Mouse (Mus musculus): ENCODE data around the gene Tmem184b. TPM values are rescaled to one million over a fixed set of nuclear protein-coding genes. Genes with fewer than 3 reads are reported as not detected.
A peak's percentile ranks its signal among the peaks of the same experiment; 100 is the strongest.

Gene Tmem184b
- polyA plus RNA-seq, 1 experiment, result 110 TPM

DNA sequence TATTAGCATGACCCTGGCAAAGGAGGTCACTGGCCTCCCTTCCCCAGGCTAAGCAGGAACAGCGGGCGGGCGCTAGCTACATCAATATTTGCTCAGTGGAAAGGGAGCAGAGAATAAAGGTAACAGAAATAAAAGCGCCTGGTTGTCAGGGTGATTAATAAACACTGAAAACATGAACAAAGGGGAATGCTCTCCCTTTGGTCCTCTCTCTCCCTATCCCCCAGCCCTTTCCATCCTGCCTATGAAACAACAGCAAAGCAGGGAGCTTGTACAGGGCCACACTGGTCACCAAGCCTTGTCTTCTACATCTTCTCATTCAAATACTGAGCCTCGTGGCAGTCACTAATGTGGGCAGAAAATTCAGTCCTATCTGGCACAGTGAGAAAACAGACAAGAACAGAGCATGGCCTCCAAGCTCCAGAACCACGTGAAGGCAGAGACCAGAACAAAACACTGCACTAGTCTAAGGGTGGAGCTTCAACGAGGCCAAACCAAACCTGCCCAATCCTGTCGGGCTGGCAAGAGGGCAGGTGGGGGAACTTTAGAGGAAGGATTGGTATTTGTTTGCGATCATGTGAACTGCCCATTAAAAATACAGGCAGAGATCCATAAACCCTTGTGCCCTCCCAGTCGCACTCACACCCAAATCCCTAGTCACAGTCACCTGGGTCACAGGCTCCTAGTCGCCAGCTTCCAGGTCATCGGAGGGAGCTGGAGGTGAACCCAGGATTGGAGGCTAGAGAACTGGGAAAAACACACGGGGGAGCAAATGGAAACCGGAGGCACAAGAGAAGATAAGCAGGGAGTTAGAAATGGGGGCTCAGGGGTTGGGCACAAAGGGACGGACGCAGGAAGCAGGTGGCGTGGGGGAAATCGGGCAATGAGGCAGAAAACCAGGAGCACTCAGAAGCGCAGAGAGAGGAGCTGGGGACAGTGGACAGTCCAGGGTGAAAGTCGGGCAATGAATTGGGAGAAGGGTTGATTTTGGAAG is 76.1 kb downstream of the Tmem184b start:
- TF ChIP-seq POLR2A (IDR thresholded peaks at IDR 0.05; ENCODE audit: insufficient read length, low read depth), result peak; percentile 36
- peak; percentile 83 for TF ChIP-seq USF1 (IDR thresholded peaks at IDR 0.05; ENCODE audit: low read depth)
- TF ChIP-seq MYOD1 (IDR thresholded peaks at IDR 0.05; ENCODE audit: control insufficient read depth in 1 of 3, insufficient read length in 2 of 3, low read depth in 2 of 3), result no peak
- peak; percentile 57 for TF ChIP-seq MAX (IDR thresholded peaks at IDR 0.05; ENCODE audit: low read depth)
- TF ChIP-seq MYOG (IDR thresholded peaks at IDR 0.05; ENCODE audit: control insufficient read depth in 1 of 3, insufficient read depth in 1 of 3, insufficient read length in 2 of 3, low read depth in 2 of 3), result no peak
- TF ChIP-seq POLR2AphosphoS2 (IDR thresholded peaks at IDR 0.05; ENCODE audit: insufficient read length, low read depth), result no peak
- Histone ChIP-seq H3K4me3 (peak overlapping the region; percentile 72), H3K4me2 (ENCODE audit: low read depth) (peak overlapping the region; percentile 96)

DNA sequence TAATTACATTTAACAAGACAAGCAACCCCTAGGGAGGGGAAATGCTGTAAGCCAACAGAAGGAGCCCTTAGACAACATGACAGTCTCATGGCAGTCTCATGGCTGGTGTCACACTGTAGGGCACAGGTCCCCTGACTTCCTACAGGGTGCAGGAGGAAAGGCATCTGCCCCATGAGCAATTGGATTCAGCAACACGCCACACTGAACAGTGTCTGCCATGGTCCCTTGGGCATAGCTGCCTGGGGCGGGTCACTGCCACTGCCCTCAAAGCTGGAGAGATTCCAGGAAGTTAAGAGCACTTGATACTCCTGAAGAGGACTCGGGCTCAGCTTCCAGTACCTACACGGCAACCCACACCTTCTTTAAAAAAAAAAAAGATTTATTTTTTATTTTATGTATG is 77.1 kb downstream of the Tmem184b start:
- H3K27me3 ChIP-seq (ENCODE audit: control insufficient read depth, insufficient read depth, insufficient read length), result no peaks in the 10 kb centered on the region
- no peak overlapping the region for H3ac ChIP-seq (ENCODE audit: control insufficient read depth, insufficient read length)
- peaks cover 10% of the 10 kb centered on the region for H3K79me2 ChIP-seq (ENCODE audit: control insufficient read depth, insufficient read depth)
- no peaks in the 10 kb centered on the region for H3K36me3 ChIP-seq (ENCODE audit: control insufficient read depth, insufficient read depth)
- peak overlapping the region; percentile 96 for H3K4me2 ChIP-seq (ENCODE audit: low read depth)
- H3K4me3 ChIP-seq, result peak overlapping the region; percentile 72
- TF ChIP-seq CEBPB (IDR thresholded peaks at IDR 0.05; ENCODE audit: insufficient read depth, poor library complexity, severe bottlenecking), result no peak
- TF ChIP-seq SRF (IDR thresholded peaks at IDR 0.05; ENCODE audit: control insufficient read depth, insufficient read length, low read depth), result peak; percentile 17
- no peak for TF ChIP-seq TCF3 (IDR thresholded peaks at IDR 0.05; ENCODE audit: insufficient read length, low read depth)
- peak in 1 of 3 experiments; percentile 56 for TF ChIP-seq MYOG (IDR thresholded peaks at IDR 0.05; ENCODE audit: control insufficient read depth in 1 of 3, insufficient read depth in 1 of 3, insufficient read length in 2 of 3, low read depth in 2 of 3)
- no peak for TF ChIP-seq POLR2AphosphoS2 (IDR thresholded peaks at IDR 0.05; ENCODE audit: insufficient read length, low read depth)
- no peak for TF ChIP-seq TCF12 (IDR thresholded peaks at IDR 0.05; ENCODE audit: insufficient read depth, poor library complexity, severe bottlenecking)
- peak in 1 of 3 experiments; percentile 34 for TF ChIP-seq MYOD1 (IDR thresholded peaks at IDR 0.05; ENCODE audit: control insufficient read depth in 1 of 3, insufficient read length in 2 of 3, low read depth in 2 of 3)
- peak; percentile 32 for TF ChIP-seq POLR2A (IDR thresholded peaks at IDR 0.05; ENCODE audit: insufficient read length, low read depth)
- no peak for TF ChIP-seq USF1 (IDR thresholded peaks at IDR 0.05; ENCODE audit: low read depth)
- no peak for TF ChIP-seq E2F4 (IDR thresholded peaks at IDR 0.05; ENCODE audit: insufficient read depth)
- TF ChIP-seq MAX (IDR thresholded peaks at IDR 0.05; ENCODE audit: low read depth), result no peak
- no peak for TF ChIP-seq REST (IDR thresholded peaks at IDR 0.05; ENCODE audit: insufficient read depth, insufficient read length)

More for the DNA sequence above, 76.1 kb downstream of the Tmem184b start:
- Histone ChIP-seq H3K79me2 (ENCODE audit: control insufficient read depth, insufficient read depth) (peaks cover 10% of the 10 kb centered on the region), H3K27me3 (ENCODE audit: control insufficient read depth, insufficient read depth, insufficient read length) (no peaks in the 10 kb centered on the region), H3ac (ENCODE audit: control insufficient read depth, insufficient read length) (peak overlapping the region; percentile 39), H3K36me3 (ENCODE audit: control insufficient read depth, insufficient read depth) (no peaks in the 10 kb centered on the region)

DNA sequence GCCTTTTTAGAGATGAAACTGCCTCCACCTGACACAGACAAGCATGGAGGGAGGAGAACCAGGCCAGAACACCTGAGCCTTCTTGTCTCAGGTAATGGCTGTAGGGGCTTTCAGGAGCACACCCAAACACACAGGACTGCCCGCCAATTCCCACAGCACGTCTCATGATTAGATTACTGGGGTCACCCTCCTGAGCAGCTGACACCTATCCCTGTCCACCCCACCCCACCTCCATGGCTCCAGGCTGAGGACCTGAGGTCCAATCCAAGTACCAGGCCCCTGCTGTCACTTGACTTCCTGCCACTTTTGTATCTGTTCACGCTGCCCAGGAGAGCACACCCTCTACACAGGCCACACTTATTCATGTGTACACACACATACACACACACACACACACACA is 77.6 kb downstream of the Tmem184b start:
- Histone ChIP-seq H3K4me3 (no peak overlapping the region), H3K27me3 (ENCODE audit: control insufficient read depth, insufficient read depth, insufficient read length) (no peaks in the 10 kb centered on the region), H3K79me2 (ENCODE audit: control insufficient read depth, insufficient read depth) (peaks cover 10% of the 10 kb centered on the region), H3ac (ENCODE audit: control insufficient read depth, insufficient read length) (no peak overlapping the region), H3K36me3 (ENCODE audit: control insufficient read depth, insufficient read depth) (no peaks in the 10 kb centered on the region), H3K4me2 (ENCODE audit: low read depth) (peak overlapping the region; percentile 96)
- TF ChIP-seq MAX (IDR thresholded peaks at IDR 0.05; ENCODE audit: low read depth), result no peak
- TF ChIP-seq USF1 (IDR thresholded peaks at IDR 0.05; ENCODE audit: low read depth), result no peak
- no peak for TF ChIP-seq POLR2AphosphoS2 (IDR thresholded peaks at IDR 0.05; ENCODE audit: insufficient read length, low read depth)
- TF ChIP-seq MYOG (IDR thresholded peaks at IDR 0.05; ENCODE audit: control insufficient read depth in 1 of 3, insufficient read depth in 1 of 3, insufficient read length in 2 of 3, low read depth in 2 of 3), result no peak
- no peak for TF ChIP-seq TCF12 (IDR thresholded peaks at IDR 0.05; ENCODE audit: insufficient read depth, poor library complexity, severe bottlenecking)
- TF ChIP-seq POLR2A (IDR thresholded peaks at IDR 0.05; ENCODE audit: insufficient read length, low read depth), result no peak
- no peak for TF ChIP-seq CEBPB (IDR thresholded peaks at IDR 0.05; ENCODE audit: insufficient read depth, poor library complexity, severe bottlenecking)
- TF ChIP-seq REST (IDR thresholded peaks at IDR 0.05; ENCODE audit: insufficient read depth, insufficient read length), result no peak
- no peak for TF ChIP-seq SRF (IDR thresholded peaks at IDR 0.05; ENCODE audit: control insufficient read depth, insufficient read length, low read depth)
- no peak for TF ChIP-seq TCF3 (IDR thresholded peaks at IDR 0.05; ENCODE audit: insufficient read length, low read depth)
- TF ChIP-seq E2F4 (IDR thresholded peaks at IDR 0.05; ENCODE audit: insufficient read depth), result no peak
- TF ChIP-seq MYOD1 (IDR thresholded peaks at IDR 0.05; ENCODE audit: control insufficient read depth in 1 of 3, insufficient read length in 2 of 3, low read depth in 2 of 3), result no peak

DNA sequence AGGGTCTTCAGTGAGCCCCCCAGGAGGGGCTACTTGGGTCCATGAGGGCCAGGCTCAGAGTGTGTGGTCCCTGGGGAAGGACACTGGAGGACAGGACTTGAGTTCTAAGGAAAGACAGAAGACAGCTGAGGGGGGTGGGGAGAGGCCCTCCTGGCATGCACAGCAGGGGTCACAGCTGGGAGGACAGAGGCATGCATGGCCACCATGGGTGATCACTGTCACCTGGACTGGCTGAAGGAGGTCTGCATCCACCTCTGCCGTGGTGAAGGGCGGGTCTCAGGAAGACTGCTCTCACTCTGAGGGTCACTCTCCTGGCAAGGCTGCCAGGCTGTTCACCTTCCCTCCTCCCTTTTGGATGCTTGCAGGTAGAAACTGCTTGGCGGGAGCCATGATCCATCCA is 79.0 kb downstream of the Tmem184b start:
- TF ChIP-seq MYOG (IDR thresholded peaks at IDR 0.05; ENCODE audit: control insufficient read depth in 1 of 3, insufficient read depth in 1 of 3, insufficient read length in 2 of 3, low read depth in 2 of 3), result peak in 2 of 3 experiments; percentile 16 to 83
- TF ChIP-seq E2F4 (IDR thresholded peaks at IDR 0.05; ENCODE audit: insufficient read depth), result no peak
- peak in 2 of 3 experiments; percentile 0 to 36 for TF ChIP-seq MYOD1 (IDR thresholded peaks at IDR 0.05; ENCODE audit: control insufficient read depth in 1 of 3, insufficient read length in 2 of 3, low read depth in 2 of 3)
- H3K4me2 ChIP-seq (ENCODE audit: low read depth), result peak overlapping the region; percentile 1
- peaks cover 10% of the 10 kb centered on the region for H3K79me2 ChIP-seq (ENCODE audit: control insufficient read depth, insufficient read depth)
- no peak overlapping the region for H3K4me3 ChIP-seq
- no peak overlapping the region for H3ac ChIP-seq (ENCODE audit: control insufficient read depth, insufficient read length)
- H3K36me3 ChIP-seq (ENCODE audit: control insufficient read depth, insufficient read depth), result no peaks in the 10 kb centered on the region
- no peaks in the 10 kb centered on the region for H3K27me3 ChIP-seq (ENCODE audit: control insufficient read depth, insufficient read depth, insufficient read length)

Data from myocyte (in vitro differentiated cells).